Mouse (Mus musculus): Measurements from ENCODE around the gene Spice1. TPM values are rescaled to one million over a fixed set of nuclear protein-coding genes. Genes with fewer than 3 reads are reported as not detected.

Gene Spice1
- polyA plus RNA-seq, 1 experiment from 2014 or later, result 18.8 TPM

DNA sequence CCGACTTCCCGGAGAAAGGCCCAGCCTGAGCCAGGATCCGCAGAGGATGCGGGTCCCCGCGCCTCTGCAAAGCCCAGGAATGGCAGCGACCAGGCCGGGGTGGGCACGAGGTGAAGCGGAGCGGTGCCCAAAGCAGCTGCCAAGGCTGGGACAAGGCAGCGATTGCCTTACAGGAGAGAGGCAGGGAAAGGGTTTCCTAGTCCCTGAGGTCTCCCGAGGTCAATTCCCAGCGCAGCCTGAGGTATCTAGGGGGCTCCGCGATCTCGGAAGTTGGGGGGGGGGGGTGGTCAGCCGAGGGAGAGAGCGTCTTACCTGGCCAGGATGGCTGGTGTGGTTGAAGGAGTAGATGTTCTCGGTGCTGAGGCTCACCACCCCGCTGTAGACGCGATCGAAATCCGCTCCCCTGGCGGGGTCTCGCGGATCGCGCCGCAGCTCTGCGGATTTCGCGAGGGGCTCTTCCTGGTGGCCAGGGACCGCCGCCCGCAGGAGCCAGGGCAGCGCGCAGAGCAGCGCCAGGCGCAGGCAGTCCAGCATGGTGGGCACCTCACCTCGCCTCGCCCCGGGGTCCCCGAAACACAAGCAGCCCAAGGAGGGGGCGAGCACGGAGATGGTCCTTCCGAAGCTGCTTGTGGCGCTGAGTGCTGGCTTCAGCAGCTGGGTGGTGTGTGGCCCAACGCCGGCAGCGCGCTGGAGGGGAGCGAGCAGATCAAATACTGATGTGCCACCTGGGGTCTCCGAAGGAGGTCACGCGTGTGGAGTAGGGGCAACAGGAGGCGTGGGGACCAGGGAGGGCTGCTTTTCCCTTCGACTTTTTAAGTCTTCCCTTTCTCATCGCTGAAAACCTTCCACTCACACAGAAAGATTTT lies 14.7 kb upstream of the Spice1 start:
- Histone ChIP-seq H3K27me3 (ENCODE audit: insufficient read depth, low read length) (0 out of 2 replicates have a peak, but pooled peaks cover 6% of the 10 kb centered on the region), H3K4me1 (replicated peaks; ENCODE audit: insufficient read depth, low read length) (peaks cover 8% of the 10 kb centered on the region), H3K36me3 (ENCODE audit: insufficient read depth, low read length) (no peaks in the 10 kb centered on the region), H3K4me2 (ENCODE audit: low read length) (peak overlapping the region; percentile 100), H3K4me3 (replicated peaks; ENCODE audit: low read depth, low read length) (peak overlapping the region; percentile 55), H3K27ac (no peak overlapping the region), H3K9me3 (replicated peaks; ENCODE audit: low read length) (no peaks in the 10 kb centered on the region), H3K9ac (ENCODE audit: low read depth, low read length) (peak overlapping the region; percentile 62)
- no peak; the same call in 1 of the 2 replicates for ATAC-seq (replicated peaks; ENCODE audit: low FRiP score, low read depth)
- 2% methylated on average over 59 of the region's 60 CpGs for WGBS
- DNase-seq (ENCODE audit: low spot score), result peak; percentile 15
- no peak for TF ChIP-seq CTCF (IDR thresholded peaks at IDR 0.05; ENCODE audit: low read depth)

DNA sequence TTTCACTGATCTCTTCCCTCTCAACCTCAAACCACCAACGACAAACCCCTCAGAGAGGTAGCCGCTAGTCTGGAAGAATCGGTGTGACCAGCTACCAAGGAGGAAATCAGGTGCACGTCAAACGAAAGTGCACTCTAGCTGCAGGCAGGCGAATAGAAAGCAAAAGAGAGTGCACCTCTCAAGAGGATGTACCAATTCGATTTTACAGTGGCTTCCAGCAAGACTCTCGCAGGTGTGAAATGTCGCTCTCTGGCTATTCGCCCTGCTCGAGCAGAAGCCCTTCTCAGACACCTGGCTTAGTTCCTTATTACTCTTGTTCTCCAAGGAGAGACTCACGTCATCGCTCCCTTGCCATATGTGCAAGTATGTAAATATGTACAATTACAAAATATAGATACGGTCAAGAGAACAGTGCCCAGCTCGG lies 14.0 kb upstream of the Spice1 start, which contains the start of gene Sidt1:
TSS of gene Sidt1 (minus strand) at position 336 of the 424 bp plus-strand sequence.
- Histone ChIP-seq H3K4me1 (replicated peaks; ENCODE audit: insufficient read depth, low read length) (peaks cover 8% of the 10 kb centered on the region), H3K9me3 (replicated peaks; ENCODE audit: low read length) (no peaks in the 10 kb centered on the region), H3K27me3 (ENCODE audit: insufficient read depth, low read length) (0 out of 2 replicates have a peak, but pooled peaks cover 6% of the 10 kb centered on the region), H3K36me3 (ENCODE audit: insufficient read depth, low read length) (no peaks in the 10 kb centered on the region), H3K27ac (no peak within 1 kb of the TSS), H3K4me2 (ENCODE audit: low read length) (peak within 1 kb of the TSS; percentile 100), H3K4me3 (replicated peaks; ENCODE audit: low read depth, low read length) (peak within 1 kb of the TSS; percentile 55), H3K9ac (ENCODE audit: low read depth, low read length) (peak within 1 kb of the TSS; percentile 62)
- ATAC-seq (replicated peaks; ENCODE audit: low FRiP score, low read depth) (no peak), DNase-seq (ENCODE audit: low spot score) (no peak)
- no peak for TF ChIP-seq CTCF (IDR thresholded peaks at IDR 0.05; ENCODE audit: low read depth)
- 3% methylated on average over 15 of the region's 15 CpGs for WGBS

DNA sequence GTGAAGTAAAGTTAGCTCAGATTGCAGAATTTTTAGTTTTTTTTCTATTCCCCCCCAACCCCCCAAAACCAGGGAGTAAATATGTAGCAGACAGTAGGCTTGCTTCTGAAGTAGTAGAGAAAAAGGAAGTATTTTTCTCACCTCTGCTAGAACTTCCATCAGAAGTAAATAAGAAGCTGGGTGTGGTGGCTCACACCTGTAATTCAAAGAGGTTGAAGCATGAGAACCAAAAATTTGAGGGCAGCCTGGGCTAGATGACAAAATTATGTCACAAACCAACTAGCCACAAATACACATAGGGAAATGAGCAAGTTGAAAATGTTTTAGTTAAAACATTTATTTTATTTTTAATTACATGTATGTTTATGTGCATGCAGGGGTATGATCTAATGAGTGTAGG lies 9.4 kb upstream of the Spice1 start:
- H3K36me3 ChIP-seq (ENCODE audit: insufficient read depth, low read length), result no peaks in the 10 kb centered on the region
- H3K27ac ChIP-seq, result no peak overlapping the region
- DNase-seq (ENCODE audit: low spot score) (no peak), ATAC-seq (replicated peaks; ENCODE audit: low FRiP score, low read depth) (no peak)
- TF ChIP-seq CTCF (IDR thresholded peaks at IDR 0.05; ENCODE audit: low read depth), result no peak
- peaks cover 4% of the 10 kb centered on the region for H3K4me1 ChIP-seq (replicated peaks; ENCODE audit: insufficient read depth, low read length)
- no peak overlapping the region for H3K9ac ChIP-seq (ENCODE audit: low read depth, low read length)
- no peak overlapping the region for H3K4me3 ChIP-seq (replicated peaks; ENCODE audit: low read depth, low read length)
- no peaks in the 10 kb centered on the region for H3K9me3 ChIP-seq (replicated peaks; ENCODE audit: low read length)
- H3K27me3 ChIP-seq (ENCODE audit: insufficient read depth, low read length), result no peaks in the 10 kb centered on the region
- H3K4me2 ChIP-seq (ENCODE audit: low read length), result no peak overlapping the region

DNA sequence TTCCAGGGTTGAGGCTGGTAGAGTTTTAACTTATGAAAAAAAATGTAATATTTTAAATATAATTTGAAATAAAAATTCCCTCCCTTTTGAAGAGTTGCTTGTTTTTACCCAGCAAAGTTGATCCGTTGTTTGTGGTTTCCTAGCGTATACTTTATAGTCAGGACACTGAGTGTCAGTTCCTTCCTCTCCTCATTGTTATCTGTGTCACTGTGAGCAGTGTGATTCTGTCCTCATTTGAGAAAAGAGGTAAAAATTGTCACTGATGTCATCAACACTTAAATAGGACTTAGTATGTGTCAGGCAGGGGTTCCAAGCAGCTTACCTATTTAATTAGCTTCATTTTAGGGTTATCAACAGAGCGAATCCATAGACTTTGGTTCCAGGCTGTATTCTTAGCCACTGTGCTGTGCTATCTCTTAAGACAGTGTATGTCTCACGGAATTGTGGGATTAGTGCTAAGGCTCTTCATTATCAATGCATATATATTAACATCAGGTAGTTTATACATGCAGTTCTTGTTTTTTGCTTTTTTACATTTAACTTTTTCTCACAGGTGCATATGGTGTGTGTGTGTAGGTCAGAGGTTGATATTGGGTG lies 3.0 kb downstream of the Spice1 start:
- H3K9me3 ChIP-seq (replicated peaks; ENCODE audit: low read length), result no peaks in the 10 kb centered on the region
- H3K27me3 ChIP-seq (ENCODE audit: insufficient read depth, low read length), result no peaks in the 10 kb centered on the region
- H3K9ac ChIP-seq (ENCODE audit: low read depth, low read length), result no peak overlapping the region
- H3K4me2 ChIP-seq (ENCODE audit: low read length), result no peak overlapping the region
- ATAC-seq (replicated peaks; ENCODE audit: low FRiP score, low read depth) (no peak), DNase-seq (ENCODE audit: low spot score) (no peak)
- 0 out of 2 replicates have a peak, but pooled peaks cover 5% of the 10 kb centered on the region for H3K4me1 ChIP-seq (replicated peaks; ENCODE audit: insufficient read depth, low read length)
- H3K4me3 ChIP-seq (replicated peaks; ENCODE audit: low read depth, low read length), result no peak overlapping the region
- H3K27ac ChIP-seq, result no peak overlapping the region
- no peak for TF ChIP-seq CTCF (IDR thresholded peaks at IDR 0.05; ENCODE audit: low read depth)
- WGBS, result 73% methylated on average over 4 of the region's 4 CpGs
- H3K36me3 ChIP-seq (ENCODE audit: insufficient read depth, low read length), result no peaks in the 10 kb centered on the region

DNA sequence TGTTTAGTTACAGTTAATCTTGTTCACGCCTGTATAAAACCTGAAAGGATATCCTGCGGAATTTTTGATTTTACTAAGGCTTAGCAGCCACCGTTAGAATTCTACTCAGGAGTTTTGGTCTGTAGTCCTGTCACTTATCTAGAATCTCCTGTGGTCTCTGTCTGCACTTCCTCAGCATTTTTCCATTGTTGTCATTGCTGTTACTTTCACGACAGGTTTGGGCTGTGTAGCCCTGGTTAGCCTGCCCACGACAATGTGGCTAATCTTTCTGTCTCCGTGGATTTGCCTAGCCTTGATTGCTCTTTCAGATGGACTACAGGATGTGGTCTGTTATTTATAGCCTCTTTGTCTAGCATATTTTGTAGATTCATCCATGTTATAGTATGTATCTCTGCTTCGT lies 9.4 kb downstream of the Spice1 start:
- WGBS, result 66% methylated on average over 7 of the region's 7 CpGs

DNA sequence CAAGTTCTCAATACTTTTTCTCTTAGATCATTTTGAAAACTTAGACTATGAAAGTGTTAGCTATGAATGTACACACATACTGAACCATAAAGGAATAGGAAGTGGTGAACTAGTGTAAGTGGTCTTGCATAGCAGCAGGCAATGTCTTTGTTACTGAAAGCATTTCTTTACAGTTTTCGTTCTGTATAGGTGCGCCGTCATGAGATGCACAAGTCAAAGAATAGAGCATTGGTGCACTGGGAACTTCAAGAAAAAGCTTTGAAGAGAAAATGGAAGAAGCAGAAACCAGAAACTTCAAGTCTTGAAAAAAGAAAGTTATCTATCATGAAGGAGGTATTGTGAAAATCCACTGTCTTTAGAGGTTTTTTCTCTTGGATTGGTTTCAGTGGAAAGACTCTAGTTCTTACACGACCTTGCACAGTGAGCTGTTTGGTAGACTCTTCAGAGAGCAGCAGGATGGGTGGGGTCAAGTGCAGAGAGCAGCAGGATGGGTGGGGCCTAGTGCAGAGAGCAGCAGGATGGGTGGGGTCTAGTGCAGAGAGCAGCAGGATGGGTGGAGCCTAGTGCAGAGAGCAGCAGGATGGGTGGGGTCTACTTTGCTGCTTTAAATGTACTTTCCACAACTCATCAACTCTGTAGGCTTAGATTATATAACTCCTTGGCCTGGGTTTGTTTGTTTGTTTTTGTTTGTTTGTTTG lies 10.8 kb downstream of the Spice1 start:
- ATAC-seq (replicated peaks; ENCODE audit: low FRiP score, low read depth), result 0 out of 2 replicates have a peak, but pooled peaks have one; percentile 43

More for the DNA sequence above, 9.4 kb downstream of the Spice1 start:
- Histone ChIP-seq H3K27me3 (ENCODE audit: insufficient read depth, low read length) (no peaks in the 10 kb centered on the region), H3K27ac (no peak overlapping the region), H3K9ac (ENCODE audit: low read depth, low read length) (no peak overlapping the region), H3K4me3 (replicated peaks; ENCODE audit: low read depth, low read length) (no peak overlapping the region), H3K4me1 (replicated peaks; ENCODE audit: insufficient read depth, low read length) (no peaks in the 10 kb centered on the region), H3K36me3 (ENCODE audit: insufficient read depth, low read length) (no peaks in the 10 kb centered on the region; the same call in 1 of the 2 replicates), H3K9me3 (replicated peaks; ENCODE audit: low read length) (no peaks in the 10 kb centered on the region), H3K4me2 (ENCODE audit: low read length) (no peak overlapping the region)
- DNase-seq (ENCODE audit: low spot score) (no peak), ATAC-seq (replicated peaks; ENCODE audit: low FRiP score, low read depth) (no peak)
- no peak for TF ChIP-seq CTCF (IDR thresholded peaks at IDR 0.05; ENCODE audit: low read depth)

More for the DNA sequence above, 10.8 kb downstream of the Spice1 start:
- H3K9me3 ChIP-seq (replicated peaks; ENCODE audit: low read length), result no peaks in the 10 kb centered on the region
- WGBS, result 77% methylated on average over 4 of the region's 4 CpGs
- no peak overlapping the region for H3K9ac ChIP-seq (ENCODE audit: low read depth, low read length)
- H3K4me1 ChIP-seq (replicated peaks; ENCODE audit: insufficient read depth, low read length), result no peaks in the 10 kb centered on the region
- H3K27me3 ChIP-seq (ENCODE audit: insufficient read depth, low read length), result no peaks in the 10 kb centered on the region
- no peak overlapping the region for H3K4me3 ChIP-seq (replicated peaks; ENCODE audit: low read depth, low read length)
- peak; percentile 59 for DNase-seq (ENCODE audit: low spot score)
- TF ChIP-seq CTCF (IDR thresholded peaks at IDR 0.05; ENCODE audit: low read depth), result no peak
- no peak overlapping the region for H3K27ac ChIP-seq
- no peaks in the 10 kb centered on the region; the same call in 1 of the 2 replicates for H3K36me3 ChIP-seq (ENCODE audit: insufficient read depth, low read length)
- H3K4me2 ChIP-seq (ENCODE audit: low read length), result no peak overlapping the region

Measured in kidney, postnatal 0 days (tissue).